19 mouse cellular contexts compared by ENCODE assay signal in genomic region chr1:66649568-66649967, GRCm38 (mm10). TPM values are rescaled to one million over a fixed set of nuclear protein-coding genes. Genes with fewer than 3 reads are reported as not detected.
DNase-seq lines count a peak whose midpoint lies in the region; ATAC-seq lines count a peak whose summit lies in the region.
"Had no signal": no experiment of that assay in that cellular context is flagged by ENCODE, and none has a peak within 500 bp of the region (broad histone marks: within the 10 kb centered on the region; RNA-seq: fewer than 3 reads in every experiment).

No protein-coding gene starts in this region.

- H3K9ac ChIP-seq in forebrain, embryonic 11.5 days (ENCODE audit: low read length), result no peak overlapping the region
- H3K9ac ChIP-seq: heart, embryonic 15.5 days; limb, embryonic 13.5 days; neural tube, embryonic 15.5 days had no signal

- ATAC-seq in inflammation-experienced regulatory T-cells, adult 6 months, result peak; percentile 71
- no peak for ATAC-seq in forebrain, embryonic 11.5 days (replicated peaks; ENCODE audit: low FRiP score)
- ATAC-seq: hindbrain, embryonic 16.5 days had no signal

- no peaks in the 10 kb centered on the region for H3K4me1 ChIP-seq in forebrain, embryonic 11.5 days (replicated peaks; ENCODE audit: control insufficient read depth, insufficient read depth, low read length)
- H3K4me1 ChIP-seq: heart, embryonic 15.5 days; neural tube, embryonic 15.5 days had no signal

- H3K27ac ChIP-seq in forebrain, embryonic 11.5 days (ENCODE audit: low read depth, low read length), result no peak overlapping the region
- H3K27ac ChIP-seq: forebrain, embryonic 10.5 days; heart, embryonic 15.5 days; limb, embryonic 13.5 days; neural tube, embryonic 15.5 days had no signal

- peak; percentile 81 for DNase-seq in right cerebral cortex, adult 18-20 months
- no peak for DNase-seq in right cerebral cortex, postnatal 25 days
- DNase-seq in brain, adult 2 months (ENCODE audit: low read depth, low spot score), result peak; percentile 88
- DNase-seq in right cerebral cortex, postnatal 36 days (ENCODE audit: low spot score in 2 of 2), result peak; percentile 46 to 66
- no peak for DNase-seq in forebrain, embryonic 11.5 days (ENCODE audit: low spot score)
- DNase-seq in heart, postnatal 14 days, result no peak
- DNase-seq in urinary bladder, postnatal 14 days (ENCODE audit: low spot score), result no peak
- DNase-seq: cerebellum, adult 2 months; heart, adult 18-20 months; kidney, adult 9 months; retina, postnatal 1 day; thymus, adult 18-20 months had no signal

- H3K36me3 ChIP-seq in forebrain, embryonic 11.5 days (ENCODE audit: control insufficient read depth, insufficient read depth, low read length), result no peaks in the 10 kb centered on the region
- H3K36me3 ChIP-seq: forebrain, embryonic 10.5 days; heart, embryonic 15.5 days; limb, embryonic 13.5 days had no signal

- no peaks in the 10 kb centered on the region for H3K27me3 ChIP-seq in forebrain, embryonic 11.5 days (ENCODE audit: control insufficient read depth, insufficient read depth, low read length)
- H3K27me3 ChIP-seq: heart, embryonic 15.5 days; limb, embryonic 13.5 days; neural tube, embryonic 15.5 days had no signal

- no peak overlapping the region for H3K4me2 ChIP-seq in forebrain, embryonic 11.5 days (ENCODE audit: low read depth, low read length, severe bottlenecking)
- H3K4me2 ChIP-seq: heart, embryonic 15.5 days; limb, embryonic 13.5 days; midbrain, embryonic 11.5 days; neural tube, embryonic 15.5 days had no signal

- 93% methylated on average over 6 of the region's 6 CpGs for WGBS in forebrain, embryonic 11.5 days

- intact Hi-C loops in heart, postnatal 14 days (cut with DNase I), result no loop called here

- H3K4me3 ChIP-seq in forebrain, embryonic 11.5 days (ENCODE audit: low read depth, low read length), result no peak overlapping the region
- H3K4me3 ChIP-seq: forebrain, embryonic 10.5 days; heart, embryonic 15.5 days; limb, embryonic 13.5 days; neural tube, embryonic 15.5 days had no signal

- no peaks in the 10 kb centered on the region for H3K9me3 ChIP-seq in forebrain, embryonic 11.5 days (ENCODE audit: control insufficient read depth, low read length)
- H3K9me3 ChIP-seq: forebrain, embryonic 10.5 days; heart, embryonic 15.5 days; limb, embryonic 13.5 days; neural tube, embryonic 15.5 days had no signal

RNA-seq across cellular contexts. Expression of gene Rpe, which starts 51.1 kb away (rescaled TPM):
- polyA plus RNA-seq in inflammation-experienced regulatory T-cells, adult 6 months (2017; shearing (Covaris generic)), result 10 to 100 TPM; 46.1 to 76.7 (median 55.4) TPM
- 56.7 and 66.6 TPM in 2 replicates for polyA plus RNA-seq in forebrain, embryonic 11.5 days (2014; fragmentation: Nextera tagmentation; extraction: Ambion mirVana)
- 10 to 100 TPM; 15.1 to 16.2 TPM for total RNA-seq in heart, postnatal 14 days (2021)

Comparison
In these comparisons a context has a peak if more than half of its experiments do, and no peak if none do; other contexts are left out.
1. DNase-seq: peak in right cerebral cortex, adult 18-20 months (single experiment), brain, adult 2 months (single experiment) and right cerebral cortex, postnatal 36 days (2 of 2); none in right cerebral cortex, postnatal 25 days (single experiment), forebrain, embryonic 11.5 days (single experiment), heart, postnatal 14 days (0 of 2) and urinary bladder, postnatal 14 days (single experiment).